Mouse (Mus musculus) MEL (cell line): Measurements from ENCODE around the gene Slc1a1.

Source experiments
- CTCF ChIP-seq, 3 experiments: IDR thresholded peaks in 2 of 3; conservative IDR thresholded peaks in 1 of 3; 2 replicates each; pipeline ENCODE4 v1.5.1; 2011 to 2012; ENCODE audit warnings: low read length in 3 of 3, low read depth in 2 of 3, mild to moderate bottlenecking in 2 of 3, improper control_type of control experiment in 1 of 3, inconsistent platforms in 1 of 3, mixed read lengths in 1 of 3, moderate library complexity in 1 of 3; ENCODE audit not compliant: control insufficient read depth in 1 of 3, insufficient read depth in 1 of 3, poor library complexity in 1 of 3, severe bottlenecking in 1 of 3
- POLR2A ChIP-seq, 2 experiments: IDR thresholded peaks; 2 replicates each; pipeline ENCODE4 v1.6.1; 2011 to 2012; ENCODE audit warnings: low read length in 2 of 2, mild to moderate bottlenecking in 2 of 2, control low read depth in 1 of 2, improper control_type of control experiment in 1 of 2, low read depth in 1 of 2, moderate library complexity in 1 of 2; ENCODE audit not compliant: control insufficient read depth in 1 of 2, insufficient read depth in 1 of 2, poor library complexity in 1 of 2

- no peak for TF ChIP-seq POLR2A (IDR thresholded peaks at IDR 0.05; ENCODE audit: control insufficient read depth in 1 of 2, insufficient read depth in 1 of 2, low read depth in 1 of 2, low read length in 2 of 2, poor library complexity in 1 of 2)
- no peak for TF ChIP-seq CTCF (IDR thresholded peaks at IDR 0.05 in 2 of 3, conservative IDR thresholded peaks at IDR 0.05 in 1 of 3; ENCODE audit: control insufficient read depth in 1 of 3, insufficient read depth in 1 of 3, low read depth in 2 of 3, low read length in 3 of 3, poor library complexity in 1 of 3, severe bottlenecking in 1 of 3)
Observed at GRCm38 (mm10) chr19:28903536-28904119, 68.8 kb downstream of the Slc1a1 start.
